Mouse (Mus musculus) kidney, embryonic 14.5 days (tissue): ENCODE measurements around the gene Dnlz. TPM values are rescaled to one million over a fixed set of nuclear protein-coding genes. Genes with fewer than 3 reads are reported as not detected.

Experiments used
- ATAC-seq: fragments of 200-750 bp; cut with Nextera tagmentation; 2 replicates; pipeline ENCODE4 v1.8.0; 2017; ENCODE audit warnings: moderate number of reproducible peaks, mild to moderate bottlenecking, moderate TSS enrichment, moderate library complexity; ENCODE audit not compliant: low FRiP score, low TSS enrichment
- H3K27ac ChIP-seq: fragments of 300-500 bp; sonication (generic); 2 replicates; pipeline ENCODE4 v1.5.1; 2014; ENCODE audit warnings: low read depth, mild to moderate bottlenecking, low read length, moderate library complexity, mixed read lengths
- H3K27me3 ChIP-seq: fragments of 300-500 bp; sonication (generic); 2 replicates; pipeline ENCODE4 v1.6.1; 2014; ENCODE audit warnings: mild to moderate bottlenecking, low read length; ENCODE audit not compliant: control insufficient read depth, insufficient read depth
- H3K36me3 ChIP-seq: fragments of 300-500 bp; sonication (generic); 2 replicates; pipeline ENCODE4 v1.6.1; 2014; ENCODE audit warnings: low read length, mixed read lengths; ENCODE audit not compliant: control insufficient read depth, insufficient read depth
- H3K4me1 ChIP-seq: fragments of 300-500 bp; sonication (generic); 2 replicates; pipeline ENCODE4 v1.6.1; 2014; ENCODE audit warnings: low read length, mixed read lengths; ENCODE audit not compliant: control insufficient read depth, insufficient read depth
- H3K4me2 ChIP-seq: fragments of 300-500 bp; sonication (generic); replicated peaks from 2 replicates; pipeline ENCODE4 v1.6.1; 2014; ENCODE audit warnings: low read depth, mild to moderate bottlenecking, low read length
- H3K4me3 ChIP-seq: fragments of 300-500 bp; sonication (generic); 2 replicates; pipeline ENCODE4 v1.5.1; 2014; ENCODE audit warnings: mild to moderate bottlenecking, low read length
- H3K9ac ChIP-seq: fragments of 300-500 bp; sonication (generic); 2 replicates; pipeline ENCODE4 v1.6.1; 2014; ENCODE audit warnings: low read depth, mild to moderate bottlenecking, low read length, moderate library complexity
- H3K9me3 ChIP-seq: fragments of 300-500 bp; sonication (generic); 2 replicates; pipeline ENCODE4 v1.6.1; 2016; ENCODE audit warnings: low read length; ENCODE audit not compliant: control insufficient read depth
- WGBS: fragments of 180-500 bp; shearing (Covaris S2); extraction: QIAGEN DNeasy Blood & Tissue Kit; methylation state at CpG from one replicate; pipeline ENCODE4 v1.1.7; 2014; 5-methylcytosine and 5-hydroxymethylcytosine counted together
- polyA plus RNA-seq: library from polyadenylated mRNA; unstranded; fragments of >200 nt; fragmentation: Nextera tagmentation; extraction: Ambion mirVana; gene quantifications from 2 replicates; pipeline ENCODE4 v1.2.1, GENCODE M21; 2014

The Dnlz gene
- polyA plus RNA-seq, 1 experiment from 2014 or later: 33.3 TPM

DNA sequence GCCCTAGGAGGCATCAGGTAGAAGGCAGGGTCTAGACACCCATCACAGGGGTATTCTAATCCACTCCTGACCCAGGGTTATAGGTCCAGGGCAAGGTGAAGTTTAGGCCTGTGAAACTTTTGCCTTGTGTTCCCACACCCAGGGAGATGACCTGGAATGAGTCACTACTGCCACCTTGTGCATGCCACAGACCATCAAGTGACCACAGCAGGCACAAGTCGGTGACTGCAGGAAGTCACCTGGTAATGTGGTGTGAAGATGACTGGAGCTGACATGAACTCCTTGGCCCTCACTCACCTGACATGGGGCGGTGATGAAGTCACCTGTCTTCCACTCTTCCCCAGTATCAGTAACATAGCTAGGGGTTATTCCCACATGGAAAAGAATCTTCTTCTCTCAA, 39.1 kb downstream of the Dnlz start:
- WGBS: 58% methylated on average over 2 of the region's 2 CpGs
- H3K9me3 ChIP-seq: no peaks in the 10 kb centered on the region
- no peaks in the 10 kb centered on the region for H3K36me3 ChIP-seq
- H3K4me2 ChIP-seq: no peak overlapping the region
- no peak overlapping the region for H3K4me3 ChIP-seq
- no peak overlapping the region for H3K9ac ChIP-seq
- H3K27me3 ChIP-seq: no peaks in the 10 kb centered on the region
- H3K4me1 ChIP-seq: peaks cover 30% of the 10 kb centered on the region
- no peak for ATAC-seq
- no peak overlapping the region for H3K27ac ChIP-seq

DNA sequence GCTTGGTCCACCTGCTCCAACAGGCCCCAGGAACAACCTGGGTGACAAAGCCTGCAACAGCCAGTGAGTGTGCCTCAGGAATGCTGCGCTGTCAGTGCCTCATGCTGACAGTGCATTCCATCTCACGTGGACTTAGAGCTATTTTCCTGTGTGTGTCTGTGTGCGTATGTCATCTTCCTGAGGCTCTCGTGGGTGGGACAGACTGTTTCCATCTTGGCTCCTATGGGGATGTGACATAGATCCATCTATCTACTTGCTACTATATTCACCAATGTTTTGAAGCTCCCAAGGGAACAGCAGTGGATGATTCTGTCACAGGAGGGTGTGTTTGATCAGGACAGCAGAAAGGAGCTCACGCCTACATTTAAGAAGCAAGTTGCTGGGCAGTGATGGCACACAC, 40.0 kb downstream of the Dnlz start:
- no peak overlapping the region for H3K9ac ChIP-seq
- H3K36me3 ChIP-seq: no peaks in the 10 kb centered on the region
- H3K4me2 ChIP-seq: no peak overlapping the region
- H3K27ac ChIP-seq: no peak overlapping the region
- WGBS: 72% methylated on average over 5 of the region's 5 CpGs
- no peak overlapping the region for H3K4me3 ChIP-seq
- ATAC-seq: no peak
- H3K27me3 ChIP-seq: no peaks in the 10 kb centered on the region
- H3K4me1 ChIP-seq: peaks cover 22% of the 10 kb centered on the region
- no peaks in the 10 kb centered on the region for H3K9me3 ChIP-seq

DNA sequence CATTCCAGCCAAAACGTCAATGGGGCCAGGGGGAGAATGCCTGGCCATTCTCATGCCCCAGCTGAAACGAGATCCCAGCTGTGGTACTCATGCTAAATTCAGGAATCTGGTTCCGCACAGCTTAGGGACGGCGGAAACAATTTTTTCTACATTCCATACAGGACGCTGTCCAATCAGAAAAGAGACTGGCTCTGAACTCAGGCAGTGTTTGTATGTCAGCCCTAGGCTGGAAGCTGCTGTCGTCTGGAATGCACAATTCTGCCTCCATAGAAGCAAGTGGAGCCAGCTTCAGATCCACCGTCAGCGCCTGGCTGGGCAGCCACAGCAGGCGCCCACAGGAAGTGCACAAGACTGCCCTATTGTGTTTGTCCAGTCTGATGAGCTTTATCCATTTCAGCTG, 42.2 kb downstream of the Dnlz start:
- no peaks in the 10 kb centered on the region for H3K27me3 ChIP-seq
- ATAC-seq: peak; percentile 74
- H3K9ac ChIP-seq: no peak overlapping the region
- H3K4me1 ChIP-seq: peaks cover 8% of the 10 kb centered on the region; the same call in 1 of the 2 replicates
- 29% methylated on average over 10 of the region's 10 CpGs for WGBS
- no peaks in the 10 kb centered on the region for H3K9me3 ChIP-seq
- H3K36me3 ChIP-seq: no peaks in the 10 kb centered on the region
- H3K27ac ChIP-seq: peak overlapping the region; percentile 63
- H3K4me2 ChIP-seq: no peak overlapping the region
- no peak overlapping the region for H3K4me3 ChIP-seq

DNA sequence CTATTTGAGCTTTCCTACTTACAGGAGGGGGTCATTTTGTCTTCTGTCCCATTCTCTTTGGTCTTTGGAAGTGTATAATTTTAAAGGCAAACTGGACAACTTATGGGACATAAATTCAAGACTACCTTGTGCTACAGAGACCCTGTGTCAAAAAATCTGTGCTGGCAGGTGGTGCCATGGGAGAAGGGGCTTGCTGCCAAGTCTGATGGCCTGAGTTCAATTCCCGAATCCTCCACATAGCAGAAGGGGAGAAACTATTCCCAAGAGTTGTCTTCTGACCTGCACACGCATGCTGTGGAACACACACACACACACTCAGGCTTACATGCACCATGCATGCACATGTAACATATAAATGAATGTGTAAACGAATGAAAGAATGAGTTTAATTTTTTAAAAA, 45.2 kb downstream of the Dnlz start:
- Histone ChIP-seq H3K27ac (no peak overlapping the region), H3K4me3 (no peak overlapping the region), H3K36me3 (no peaks in the 10 kb centered on the region), H3K27me3 (no peaks in the 10 kb centered on the region), H3K9me3 (0 out of 2 replicates have a peak, but pooled peaks cover 4% of the 10 kb centered on the region), H3K4me2 (no peak overlapping the region), H3K4me1 (no peaks in the 10 kb centered on the region; the same call in 1 of the 2 replicates), H3K9ac (no peak overlapping the region)
- ATAC-seq: no peak
- 84% methylated on average over 3 of the region's 3 CpGs for WGBS

DNA sequence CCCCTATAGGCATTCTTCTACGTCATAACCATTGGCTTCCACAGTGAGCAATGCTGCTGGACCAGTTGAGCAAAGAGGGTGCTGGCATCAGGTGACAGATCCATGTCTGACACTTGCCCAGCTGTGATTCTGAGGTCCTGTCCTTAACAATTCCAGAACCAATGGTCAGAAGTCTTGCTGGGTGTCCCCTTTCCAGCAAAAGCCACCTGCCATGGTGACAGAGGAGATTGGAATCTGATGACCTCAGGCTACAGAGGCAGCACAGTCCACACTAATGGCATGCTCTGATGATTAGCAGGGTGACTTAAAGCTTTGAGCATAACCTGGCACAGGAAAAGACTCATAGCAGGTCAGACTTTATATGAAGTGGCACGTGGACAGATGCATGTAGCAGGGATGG, 46.4 kb downstream of the Dnlz start:
- no peak for ATAC-seq
- Histone ChIP-seq H3K36me3 (no peaks in the 10 kb centered on the region), H3K9me3 (0 out of 2 replicates have a peak, but pooled peaks cover 4% of the 10 kb centered on the region), H3K4me2 (no peak overlapping the region), H3K4me1 (no peaks in the 10 kb centered on the region; the same call in 1 of the 2 replicates), H3K4me3 (no peak overlapping the region), H3K9ac (no peak overlapping the region), H3K27ac (no peak overlapping the region), H3K27me3 (no peaks in the 10 kb centered on the region)
- 74% methylated on average over 2 of the region's 2 CpGs for WGBS

DNA sequence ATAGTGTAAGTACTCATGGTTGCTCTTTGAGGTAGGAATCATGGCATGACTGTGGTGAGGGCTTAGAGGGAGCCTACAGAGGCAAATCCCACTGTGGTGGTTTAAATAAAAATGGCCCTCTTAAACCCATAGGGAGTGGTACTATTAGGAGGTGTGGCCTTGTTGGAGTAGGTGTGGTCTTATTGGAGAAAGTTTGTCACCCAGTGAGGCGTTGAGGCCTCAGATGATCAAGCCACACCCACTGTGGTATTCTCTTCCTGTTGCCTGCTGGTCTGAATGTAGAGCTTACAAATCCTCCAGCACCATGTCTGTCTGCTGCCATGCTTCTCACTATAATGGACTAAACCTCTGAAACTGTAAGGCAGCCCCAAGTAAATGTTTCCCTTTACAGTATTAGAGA, 47.2 kb downstream of the Dnlz start:
- no peak overlapping the region for H3K27ac ChIP-seq
- ATAC-seq: no peak
- no peak overlapping the region for H3K9ac ChIP-seq
- no peaks in the 10 kb centered on the region for H3K36me3 ChIP-seq
- WGBS: 56% methylated on average over 1 of the region's 1 CpGs
- no peaks in the 10 kb centered on the region; the same call in 1 of the 2 replicates for H3K4me1 ChIP-seq
- H3K4me2 ChIP-seq: no peak overlapping the region
- 0 out of 2 replicates have a peak, but pooled peaks cover 4% of the 10 kb centered on the region for H3K9me3 ChIP-seq
- no peak overlapping the region for H3K4me3 ChIP-seq
- no peaks in the 10 kb centered on the region for H3K27me3 ChIP-seq

DNA sequence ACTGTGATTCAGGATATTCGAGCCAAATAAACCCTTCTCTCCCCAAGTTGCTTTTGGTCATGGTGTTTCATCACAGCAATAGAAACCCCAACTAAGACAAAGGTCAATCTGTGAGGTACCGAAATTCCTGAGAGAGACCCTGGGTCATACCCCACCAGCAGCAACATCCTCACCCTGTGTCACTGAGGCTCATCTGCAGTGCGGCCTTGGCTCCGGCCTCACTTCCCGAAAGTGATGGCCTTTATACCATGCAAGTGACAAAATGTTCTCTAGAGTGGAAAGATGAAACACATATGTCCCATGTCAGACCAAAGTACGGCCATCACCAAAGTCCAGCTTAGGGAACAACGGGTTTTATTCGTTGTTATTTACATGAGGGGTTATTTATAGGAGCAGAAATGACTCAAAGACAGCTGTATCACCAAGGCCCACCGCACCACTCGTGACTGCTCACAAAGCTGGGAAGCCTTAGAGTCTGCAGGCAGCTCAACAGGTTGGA, 49.9 kb downstream of the Dnlz start:
- no peak for ATAC-seq
- peaks cover 12% of the 10 kb centered on the region; the same call in 1 of the 2 replicates for H3K4me1 ChIP-seq
- H3K9ac ChIP-seq: no peak overlapping the region
- no peaks in the 10 kb centered on the region for H3K27me3 ChIP-seq
- WGBS: 86% methylated on average over 10 of the region's 10 CpGs
- H3K9me3 ChIP-seq: 0 out of 2 replicates have a peak, but pooled peaks cover 4% of the 10 kb centered on the region
- no peak overlapping the region for H3K4me2 ChIP-seq
- H3K4me3 ChIP-seq: no peak overlapping the region
- H3K27ac ChIP-seq: no peak overlapping the region
- no peaks in the 10 kb centered on the region for H3K36me3 ChIP-seq

DNA sequence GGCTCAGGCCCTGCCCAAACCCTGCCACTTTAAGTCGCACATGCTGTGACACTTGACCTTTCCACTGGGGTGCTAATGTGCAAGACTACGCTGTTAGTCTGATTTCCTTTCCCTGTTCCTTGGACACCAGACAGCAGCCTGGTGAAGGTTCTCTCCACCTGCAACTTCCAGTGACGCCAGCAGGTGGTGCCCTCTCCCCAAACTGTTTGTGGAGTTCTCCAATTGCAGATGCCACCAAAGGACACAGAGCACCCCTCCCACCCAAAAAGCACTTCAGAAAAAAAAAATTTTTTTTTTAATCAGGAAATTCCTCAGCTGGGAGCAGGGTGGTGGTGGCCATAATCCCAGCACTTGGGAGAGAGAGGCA, 51.1 kb downstream of the Dnlz start:
- ATAC-seq: 0 out of 2 replicates have a peak, but pooled peaks have one; percentile 22
- Histone ChIP-seq H3K9ac (no peak overlapping the region), H3K4me1 (peaks cover 16% of the 10 kb centered on the region; the same call in 1 of the 2 replicates), H3K27ac (no peak overlapping the region), H3K9me3 (0 out of 2 replicates have a peak, but pooled peaks cover 4% of the 10 kb centered on the region), H3K4me3 (no peak overlapping the region), H3K27me3 (no peaks in the 10 kb centered on the region), H3K36me3 (no peaks in the 10 kb centered on the region), H3K4me2 (no peak overlapping the region)
- WGBS: 2% methylated on average over 3 of the region's 3 CpGs

DNA sequence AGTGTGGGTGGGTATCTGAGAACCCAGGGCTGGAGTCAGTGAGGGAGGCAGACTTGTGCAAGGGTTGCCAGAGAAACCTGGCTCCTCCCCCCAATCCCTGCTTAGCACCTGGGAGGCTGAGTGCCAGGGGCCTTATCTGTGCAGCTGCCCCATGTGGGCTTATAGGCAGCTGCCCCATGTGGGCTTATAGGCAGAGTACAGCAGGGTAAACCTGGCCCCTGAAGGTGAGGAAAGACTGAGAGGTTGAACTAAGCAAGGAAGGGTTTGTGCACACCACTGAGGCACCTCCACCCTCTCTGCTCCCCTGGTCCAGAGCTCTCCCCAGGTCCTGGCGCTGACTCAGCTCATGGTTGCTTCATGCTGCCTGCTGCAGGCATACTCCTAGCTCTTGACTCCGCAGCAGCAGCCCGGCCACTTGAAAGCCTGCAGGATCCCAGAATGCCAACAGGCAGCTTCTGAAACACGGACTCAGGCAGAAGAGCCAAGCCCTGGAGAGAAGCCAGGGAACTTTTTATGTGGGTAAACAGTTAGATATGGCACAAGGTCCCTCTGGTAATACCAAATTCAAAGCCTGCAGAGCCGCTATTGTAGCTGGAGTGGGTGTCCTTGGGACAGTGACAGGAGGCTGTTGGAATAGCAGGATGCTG, 51.6 kb downstream of the Dnlz start:
- H3K36me3 ChIP-seq: no peaks in the 10 kb centered on the region
- H3K9me3 ChIP-seq: 0 out of 2 replicates have a peak, but pooled peaks cover 4% of the 10 kb centered on the region
- no peak overlapping the region for H3K4me3 ChIP-seq
- H3K9ac ChIP-seq: no peak overlapping the region; the same call in 1 of the 2 replicates
- H3K4me2 ChIP-seq: no peak overlapping the region
- 58% methylated on average over 5 of the region's 5 CpGs for WGBS
- H3K27ac ChIP-seq: no peak overlapping the region
- no peaks in the 10 kb centered on the region for H3K27me3 ChIP-seq
- H3K4me1 ChIP-seq: peaks cover 16% of the 10 kb centered on the region; the same call in 1 of the 2 replicates
- no peak for ATAC-seq
